In the genomic region with DNA sequence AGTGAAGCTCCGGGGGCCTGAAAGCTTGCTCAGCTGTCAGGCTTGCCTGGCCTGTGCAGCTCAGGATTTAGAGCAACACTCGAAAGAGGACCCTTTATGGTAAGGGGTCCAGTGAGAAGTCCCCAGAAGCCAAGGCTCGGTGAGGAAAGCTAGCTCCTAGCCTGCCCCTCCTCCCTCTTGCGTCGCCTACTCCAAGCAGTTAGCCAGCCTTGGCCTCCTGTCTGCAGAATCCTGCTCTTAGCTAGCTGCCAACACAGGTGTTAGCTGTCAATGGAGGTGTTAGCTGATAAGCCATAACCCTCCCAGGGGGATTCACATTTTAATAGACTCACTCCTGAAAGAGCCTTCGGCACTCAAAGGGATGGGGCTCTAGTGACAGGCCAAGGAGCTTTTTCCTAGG, we compare ENCODE assay signal across 13 mouse cellular contexts. TPM values are rescaled to one million over a fixed set of nuclear protein-coding genes. Genes with fewer than 3 reads are reported as not detected.
DNase-seq lines count a peak whose midpoint lies in the region; ATAC-seq lines count a peak whose summit lies in the region.
"Had no signal": no experiment of that assay in that cellular context is flagged by ENCODE, and none has a peak within 500 bp of the region (broad histone marks: within the 10 kb centered on the region; RNA-seq: fewer than 3 reads in every experiment).

No protein-coding gene starts in this region.

- H3K9me3 ChIP-seq in neural tube, embryonic 13.5 days = no peaks in the 10 kb centered on the region
- H3K9me3 ChIP-seq in neural tube, embryonic 15.5 days (replicated peaks) = no peaks in the 10 kb centered on the region
- no peaks in the 10 kb centered on the region for H3K9me3 ChIP-seq in limb, embryonic 10.5 days (replicated peaks)
- H3K9me3 ChIP-seq: kidney, embryonic 15.5 days; liver, embryonic 12.5 days; lung, embryonic 15.5 days had no signal

- peak; percentile 55 to 59 for DNase-seq in cerebellum, postnatal 25 days
- no peak for DNase-seq in cerebellum, adult 11-12 months
- DNase-seq in limb, embryonic 10.5 days (ENCODE audit: low spot score) = no peak
- DNase-seq in kidney, postnatal 10 days = no peak
- DNase-seq in ovary, postnatal 36 days (ENCODE audit: low spot score) = no peak
- DNase-seq in kidney, postnatal 14 days = no peak
- DNase-seq: cerebellum, adult 11 months had no signal

- H3K4me1 ChIP-seq in neural tube, embryonic 13.5 days (replicated peaks) = peaks cover 95% of the 10 kb centered on the region
- H3K4me1 ChIP-seq in neural tube, embryonic 15.5 days = peaks cover 66% of the 10 kb centered on the region
- H3K4me1 ChIP-seq in limb, embryonic 10.5 days = peaks cover 75% of the 10 kb centered on the region
- H3K4me1 ChIP-seq: liver, embryonic 12.5 days had no signal

- no peaks in the 10 kb centered on the region for H3K27me3 ChIP-seq in neural tube, embryonic 13.5 days
- no peaks in the 10 kb centered on the region for H3K27me3 ChIP-seq in neural tube, embryonic 15.5 days (replicated peaks)
- peaks cover 67% of the 10 kb centered on the region for H3K27me3 ChIP-seq in limb, embryonic 10.5 days (ENCODE audit: low read depth, poor library complexity, severe bottlenecking)
- H3K27me3 ChIP-seq: kidney, embryonic 15.5 days; liver, embryonic 12.5 days; lung, embryonic 15.5 days had no signal

- H3K4me3 ChIP-seq in neural tube, embryonic 13.5 days = no peak overlapping the region
- H3K4me3 ChIP-seq in neural tube, embryonic 15.5 days (replicated peaks) = no peak overlapping the region
- H3K4me3 ChIP-seq in limb, embryonic 10.5 days = no peak overlapping the region
- H3K4me3 ChIP-seq: kidney, embryonic 15.5 days; liver, embryonic 12.5 days; lung, embryonic 15.5 days had no signal

- peak overlapping the region; percentile 72; the same call in 1 of the 2 replicates for H3K27ac ChIP-seq in neural tube, embryonic 13.5 days (replicated peaks)
- H3K27ac ChIP-seq in neural tube, embryonic 15.5 days (replicated peaks) = no peak overlapping the region
- H3K27ac ChIP-seq in limb, embryonic 10.5 days = peak overlapping the region; percentile 61; the same call in 1 of the 2 replicates
- H3K27ac ChIP-seq: kidney, embryonic 15.5 days; liver, embryonic 12.5 days; lung, embryonic 15.5 days had no signal

- H3K4me2 ChIP-seq in neural tube, embryonic 13.5 days = no peak overlapping the region
- no peak overlapping the region for H3K4me2 ChIP-seq in neural tube, embryonic 15.5 days
- H3K4me2 ChIP-seq: kidney, embryonic 15.5 days; liver, embryonic 12.5 days; lung, embryonic 15.5 days had no signal

- H3K36me3 ChIP-seq in neural tube, embryonic 13.5 days = peaks cover 13% of the 10 kb centered on the region; the same call in 1 of the 2 replicates
- peaks cover 13% of the 10 kb centered on the region for H3K36me3 ChIP-seq in neural tube, embryonic 15.5 days
- no peaks in the 10 kb centered on the region for H3K36me3 ChIP-seq in limb, embryonic 10.5 days
- H3K36me3 ChIP-seq: kidney, embryonic 15.5 days; liver, embryonic 12.5 days; lung, embryonic 15.5 days had no signal

- 53% methylated on average over 6 of the region's 6 CpGs for WGBS in neural tube, embryonic 13.5 days
- 58% methylated on average over 6 of the region's 6 CpGs for WGBS in neural tube, embryonic 15.5 days
- WGBS in limb, embryonic 10.5 days = 42% methylated on average over 6 of the region's 6 CpGs

- ATAC-seq in neural tube, embryonic 13.5 days (ENCODE audit: low read depth) = no peak
- no peak for ATAC-seq in neural tube, embryonic 15.5 days (ENCODE audit: low FRiP score)
- ATAC-seq: inflammation-experienced regulatory T-cells, adult 6 months; liver, embryonic 12.5 days had no signal

- peak overlapping the region; percentile 31; the same call in 1 of the 2 replicates for H3K9ac ChIP-seq in neural tube, embryonic 13.5 days
- no peak overlapping the region for H3K9ac ChIP-seq in neural tube, embryonic 15.5 days (replicated peaks)
- H3K9ac ChIP-seq: kidney, embryonic 15.5 days; liver, embryonic 12.5 days; lung, embryonic 15.5 days had no signal

RNA-seq across cellular contexts. Expression of gene Rtn4r, which starts 21.8 kb away (rescaled TPM):
- polyA plus RNA-seq in neural tube, embryonic 13.5 days (2015; fragmentation: Nextera tagmentation; extraction: Ambion mirVana) = 19.6 and 23.9 TPM in 2 replicates
- polyA plus RNA-seq in neural tube, embryonic 15.5 days (2015; fragmentation: Nextera tagmentation; extraction: Ambion mirVana) = 26.5 and 28.7 TPM in 2 replicates
- polyA plus RNA-seq in limb, embryonic 10.5 days (2016; fragmentation: Nextera tagmentation; extraction: Ambion mirVana) = 1.3 and 3.8 TPM in 2 replicates
- polyA plus RNA-seq: inflammation-experienced regulatory T-cells, adult 6 months had no signal

RNA-seq across cellular contexts. Expression of gene Prodh, which starts 59.2 kb away (rescaled TPM):
- 3.2 and 4.7 TPM in 2 replicates for polyA plus RNA-seq in neural tube, embryonic 13.5 days (2015; fragmentation: Nextera tagmentation; extraction: Ambion mirVana)
- polyA plus RNA-seq in neural tube, embryonic 15.5 days (2015; fragmentation: Nextera tagmentation; extraction: Ambion mirVana) = 4.0 and 6.4 TPM in 2 replicates
- polyA plus RNA-seq in limb, embryonic 10.5 days (2016; fragmentation: Nextera tagmentation; extraction: Ambion mirVana) = 16.6 and 19.4 TPM in 2 replicates

Comparison
In these comparisons a context has a peak if more than half of its experiments do, and no peak if none do; other contexts are left out.
1. DNase-seq: peak in cerebellum, postnatal 25 days (2 of 2); none in cerebellum, adult 11-12 months (single experiment), limb, embryonic 10.5 days (single experiment), kidney, postnatal 10 days (single experiment), ovary, postnatal 36 days (single experiment) and kidney, postnatal 14 days (single experiment).